Mouse (Mus musculus) mouse embryonic stem cell (cell line): Measurements from ENCODE around the gene Casp9.

Experiments used
- in situ Hi-C, 2 experiments: fragments of 300-500 bp; cut with MboI; formaldehyde crosslinking; loops; 1 replicate in 1 of 2; 3 replicates in 1 of 2; pipeline ENCODE4 v1.14.3; 2019 to 2020; ENCODE audit warnings: low sequenced_read_pairs in 2 of 2, low pct_unique_long_range_greater_than_20kb in 1 of 2, mixed read lengths in 1 of 2; ENCODE audit not compliant: unreplicated experiment in 1 of 2

Gene Casp9

GRCm38 (mm10) chr4:141809850-141810464 is 16.5 kb downstream of the Casp9 start:
- in situ Hi-C loops: no loop called here

GRCm38 (mm10) chr4:141810975-141811374 is 17.6 kb downstream of the Casp9 start:
- in situ Hi-C loops: no loop called here

DNA sequence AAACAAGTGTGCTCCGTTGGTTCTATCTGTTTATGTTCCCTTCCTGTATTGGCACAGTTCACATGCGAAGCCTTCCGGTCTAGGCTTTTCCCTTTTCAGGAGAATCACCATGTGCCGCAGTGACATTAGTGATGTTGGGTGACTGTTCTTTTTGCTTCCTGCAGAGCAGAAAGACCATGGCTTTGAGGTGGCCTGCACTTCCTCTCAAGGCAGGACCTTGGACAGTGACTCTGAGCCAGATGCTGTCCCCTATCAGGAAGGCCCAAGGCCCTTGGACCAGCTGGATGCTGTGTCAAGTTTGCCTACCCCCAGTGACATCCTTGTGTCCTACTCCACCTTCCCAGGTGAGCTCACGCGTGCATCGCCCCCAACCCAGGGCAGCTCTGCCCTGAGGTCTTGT is 18.0 kb downstream of the Casp9 start:
- in situ Hi-C loops: no loop called here

DNA sequence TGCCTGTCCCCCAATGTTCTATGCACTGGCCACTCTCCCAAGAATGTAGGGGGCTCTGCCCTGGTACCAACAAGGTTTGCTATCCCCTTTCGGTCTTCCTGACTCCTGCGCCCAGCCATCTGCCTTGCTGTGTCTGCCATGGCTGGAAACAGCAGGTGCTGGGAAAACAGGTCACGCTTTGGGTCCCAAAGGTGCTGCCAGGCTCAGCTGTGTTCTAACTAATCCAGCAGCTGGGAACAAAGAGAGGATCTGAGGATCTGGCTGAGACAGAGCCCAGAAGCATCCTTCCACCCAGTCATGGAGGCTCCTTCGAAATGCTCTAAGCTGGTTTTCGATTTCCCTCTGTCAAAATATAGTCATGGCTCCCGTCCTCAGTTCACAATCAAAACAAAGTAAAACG is 22.9 kb downstream of the Casp9 start:
- in situ Hi-C loops: no loop called here

GRCm38 (mm10) chr4:141816776-141817655 is 23.6 kb downstream of the Casp9 start:
- in situ Hi-C loops: no loop called here

- in situ Hi-C loops: no loop called here
Measured at GRCm38 (mm10) chr4:141817706-141818105, 24.3 kb downstream of the Casp9 start.

- in situ Hi-C loops: no loop called here
Measured at GRCm38 (mm10) chr4:141818861-141819260, 25.4 kb downstream of the Casp9 start.

DNA sequence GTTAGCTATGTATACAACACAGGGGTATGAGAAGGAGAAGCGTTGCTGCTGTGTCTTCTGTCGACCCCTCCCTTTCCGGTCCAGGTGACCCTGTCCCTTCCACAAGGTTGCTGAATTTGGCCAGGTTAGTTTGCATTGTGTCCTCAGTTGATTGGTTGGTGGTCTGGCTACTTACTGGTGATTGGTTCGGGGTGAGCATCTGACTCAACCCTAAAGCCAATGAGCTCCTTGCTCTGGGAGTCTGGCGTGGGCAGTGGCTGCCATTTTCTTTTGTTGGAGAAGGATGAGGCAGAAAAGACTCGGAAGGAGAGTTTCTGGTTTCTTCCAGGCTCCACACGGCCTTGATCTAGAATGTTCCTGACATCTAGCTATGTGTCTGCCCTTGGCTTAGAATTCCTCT is 25.9 kb downstream of the Casp9 start:
- in situ Hi-C loops: no loop called here

DNA sequence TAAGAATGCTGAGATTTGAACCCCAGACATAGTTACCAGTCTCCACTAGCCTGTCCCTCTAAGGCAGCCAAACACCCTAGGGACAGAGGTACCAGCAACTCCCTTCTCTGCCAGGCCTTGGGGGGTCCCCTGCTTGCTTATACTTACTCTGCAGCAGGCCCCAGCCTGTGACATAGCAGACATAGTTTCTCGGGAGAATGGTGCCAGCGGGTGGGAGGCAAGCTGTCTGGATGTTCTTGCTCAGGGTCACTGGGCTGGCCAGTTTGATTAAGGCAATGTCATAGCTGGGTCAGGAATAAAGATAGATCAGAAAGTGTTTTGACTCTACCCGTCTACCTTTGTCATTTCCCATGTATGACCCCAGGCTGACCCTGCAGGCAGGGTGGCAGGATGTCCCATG is 27.8 kb downstream of the Casp9 start:
- in situ Hi-C loops: no loop called here

GRCm38 (mm10) chr4:141822089-141822488 is 28.7 kb downstream of the Casp9 start:
- in situ Hi-C loops: no loop called here

DNA sequence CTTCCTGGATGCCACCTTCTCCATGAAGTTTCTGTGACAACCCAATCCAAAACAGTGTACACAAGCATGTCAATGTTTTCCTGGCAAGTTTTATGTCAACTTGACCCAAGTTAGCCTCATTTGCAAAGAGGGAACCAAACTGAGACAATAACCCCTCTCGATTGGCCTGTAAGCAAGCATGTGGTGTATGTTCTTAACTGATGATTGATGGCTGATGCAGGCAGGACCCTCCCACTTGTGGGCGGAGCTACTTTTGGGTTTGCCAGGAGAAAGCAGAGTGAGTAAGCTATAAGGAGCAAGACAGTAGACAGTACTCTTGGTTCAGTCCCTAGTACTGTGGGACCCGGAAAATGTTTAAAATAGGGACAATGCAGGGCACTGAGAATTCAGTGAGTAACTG is 29.6 kb downstream of the Casp9 start:
- in situ Hi-C loops: no loop called here

- in situ Hi-C loops: no loop called here
Measured at GRCm38 (mm10) chr4:141826060-141826459, 32.6 kb downstream of the Casp9 start, which contains the start of gene Cela2a. Cela2a (minus strand) TSS chr4:141826160.

DNA sequence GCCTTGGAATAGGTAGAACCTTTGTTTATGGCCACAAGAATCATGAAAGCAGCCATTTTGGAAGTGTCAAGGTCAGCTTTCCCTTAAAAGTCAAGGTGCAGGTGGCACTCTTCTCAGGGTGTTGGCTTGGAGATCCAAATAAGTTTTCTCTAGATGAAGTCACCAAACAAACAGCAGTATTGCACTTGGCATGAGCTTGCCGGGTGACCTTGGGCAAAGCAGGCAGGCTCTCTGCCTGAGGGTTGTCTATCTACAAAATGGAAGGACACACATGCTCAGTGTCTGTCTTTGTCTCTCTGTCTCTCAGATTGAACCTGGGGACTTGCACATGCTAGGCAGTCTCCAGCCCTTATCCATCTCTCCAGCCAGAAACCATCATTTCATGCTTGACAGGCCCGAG is 34.0 kb downstream of the Casp9 start:
- in situ Hi-C loops: no loop called here

DNA sequence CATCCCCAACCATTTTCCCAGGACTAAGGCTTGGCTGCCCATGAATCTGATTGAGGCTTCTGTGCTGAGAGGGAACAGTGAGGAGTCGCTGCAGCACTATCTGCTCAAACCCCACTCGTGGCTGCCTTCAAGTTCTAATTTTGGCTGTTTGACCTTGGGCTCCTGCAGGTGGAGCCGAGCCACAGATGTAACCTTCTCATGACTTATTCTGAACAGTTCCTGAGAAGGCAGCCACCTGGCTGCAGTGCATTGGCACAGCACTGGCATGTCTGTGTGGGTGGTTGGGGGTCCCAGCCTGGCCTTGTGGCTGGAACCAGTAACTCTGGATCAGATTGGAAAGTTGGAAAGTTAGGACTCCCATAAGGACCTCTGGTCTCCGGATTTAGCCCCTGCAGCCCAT is 34.8 kb downstream of the Casp9 start:
- in situ Hi-C loops: no loop called here

- in situ Hi-C loops: no loop called here
Measured at GRCm38 (mm10) chr4:141830381-141830780, 37.0 kb downstream of the Casp9 start.

GRCm38 (mm10) chr4:141831361-141831760 is 37.9 kb downstream of the Casp9 start:
- in situ Hi-C loops: no loop called here

DNA sequence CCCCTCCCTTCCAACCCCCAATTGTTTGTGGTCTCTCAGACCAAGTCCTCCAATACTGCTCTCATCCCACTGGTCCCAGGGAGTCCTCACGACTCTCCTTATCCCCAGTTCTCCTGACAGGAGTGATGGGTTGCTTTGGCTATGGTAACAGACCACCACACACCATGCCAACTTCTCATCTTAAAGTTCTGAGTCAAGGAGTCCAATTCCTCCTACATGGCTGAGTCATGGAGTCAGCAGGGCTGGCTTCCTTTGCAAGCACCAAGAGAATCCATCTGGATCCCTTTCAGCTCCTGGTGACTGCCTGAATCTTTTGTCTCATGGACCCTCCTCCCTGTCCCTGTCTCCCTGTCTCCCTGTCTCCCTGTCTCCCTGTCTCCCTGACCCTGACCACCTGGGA is 40.5 kb downstream of the Casp9 start:
- in situ Hi-C loops: no loop called here

- in situ Hi-C loops: no loop called here
Measured at GRCm38 (mm10) chr4:141834536-141835095, 41.2 kb downstream of the Casp9 start.

GRCm38 (mm10) chr4:141845999-141846398 is 52.6 kb downstream of the Casp9 start, which contains the start of gene Ctrc:
Ctrc (minus strand) TSS chr4:141846359.
- in situ Hi-C loops: no loop called here

- in situ Hi-C loops: no loop called here
Measured at GRCm38 (mm10) chr4:141853437-141853836, 60.0 kb downstream of the Casp9 start.
